Mouse (Mus musculus) lung, postnatal 0 days (tissue): Measurements from ENCODE around the gene Scfd2.

Source experiments
- CTCF ChIP-seq: IDR thresholded peaks from 2 replicates; pipeline ENCODE4 v1.5.1; 2016; ENCODE audit warnings: antibody characterized with exemption, mild to moderate bottlenecking
- EP300 ChIP-seq: IDR thresholded peaks from 2 replicates; pipeline ENCODE4 v1.6.1; 2016; ENCODE audit warnings: antibody characterized with exemption, mild to moderate bottlenecking, control low read depth

DNA sequence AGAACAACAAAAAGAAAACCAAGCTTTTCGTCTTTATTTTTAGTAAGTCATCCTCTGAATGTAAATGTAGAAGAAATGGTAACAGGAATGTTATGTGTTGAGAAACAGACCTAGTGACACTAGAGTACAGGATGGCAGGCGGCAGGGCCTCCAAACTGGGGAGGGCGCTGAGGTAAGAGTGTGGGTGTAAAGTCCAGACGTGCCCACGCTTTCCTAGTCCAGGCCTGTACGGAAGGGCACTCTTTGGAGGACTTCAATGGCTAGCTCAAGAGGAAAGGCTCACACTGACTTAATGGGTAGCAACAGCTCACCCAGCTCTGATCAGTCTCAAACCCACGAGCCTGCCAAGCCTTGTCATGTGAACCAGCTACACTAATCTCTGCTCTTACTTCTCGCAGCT, 93.2 kb downstream of the Scfd2 start:
- TF ChIP-seq CTCF: no peak
- no peak for TF ChIP-seq EP300
